Mouse (Mus musculus) spleen, adult 2 months (tissue): ENCODE results near the gene Anks6.

ENCODE experiments used
- CTCF ChIP-seq: fragments of 200-500 bp; IDR thresholded peaks from 2 replicates; pipeline ENCODE4 v1.5.1; 2011; ENCODE audit warnings: mild to moderate bottlenecking, inconsistent platforms; ENCODE audit not compliant: insufficient read depth, insufficient read length, insufficient replicate concordance; ENCODE audit errors: extremely low read depth
- POLR2A ChIP-seq: fragments of 200-500 bp; IDR thresholded peaks from 2 replicates; pipeline ENCODE4 v1.6.1; 2011; ENCODE audit warnings: low read depth, low read length, inconsistent platforms

DNA sequence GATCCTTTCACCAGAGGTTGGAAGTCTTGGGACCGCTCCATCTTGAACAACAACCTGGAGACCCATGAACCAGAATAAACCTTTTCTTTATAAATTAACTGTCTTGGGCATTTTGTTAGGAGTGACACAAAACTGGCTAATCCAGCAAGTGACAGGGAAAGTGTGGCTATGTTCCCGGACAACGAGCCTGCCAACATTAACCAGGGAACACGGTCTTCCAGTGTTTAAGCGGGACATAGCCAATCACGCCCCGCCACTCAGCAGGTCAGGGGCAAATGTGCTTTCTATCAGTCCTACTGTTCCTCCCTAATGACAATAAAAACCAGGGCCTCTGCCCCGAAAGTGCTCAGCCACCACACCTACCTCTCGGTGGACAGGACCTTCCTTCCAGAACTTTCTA is 13.4 kb downstream of the Anks6 start:
- TF ChIP-seq CTCF, result no peak
- no peak for TF ChIP-seq POLR2A
